Mouse (Mus musculus) CH12.LX (cell line): ENCODE results near the gene Add2. TPM values are rescaled to one million over a fixed set of nuclear protein-coding genes. Genes with fewer than 3 reads are reported as not detected.
A peak's percentile ranks its signal among the peaks of the same experiment; 100 is the strongest.

Experiments
- DNase-seq: peaks from one replicate; pipeline ENCODE4 v3.0.0-alpha.2; 2013; ENCODE audit errors: extremely low read depth
- H3K27ac ChIP-seq: 2 replicates; pipeline ENCODE4 v1.5.1; 2012; ENCODE audit warnings: low read depth, mild to moderate bottlenecking, control low read depth, moderate library complexity; ENCODE audit not compliant: insufficient read depth
- H3K27me3 ChIP-seq: replicated peaks from 2 replicates; pipeline ENCODE3; 2012; ENCODE audit warnings: inconsistent platforms
- H3K36me3 ChIP-seq, 2 experiments: replicated peaks in 1 of 2; 2 replicates each; pipeline versions ENCODE3 to v1.6.1; 2012; ENCODE audit warnings: inconsistent platforms in 1 of 2, low read length in 1 of 2, mild to moderate bottlenecking in 1 of 2, mixed read lengths in 1 of 2, moderate library complexity in 1 of 2; ENCODE audit not compliant: control insufficient read depth in 1 of 2, insufficient read depth in 1 of 2
- H3K4me1 ChIP-seq, 2 experiments: 2 replicates each; pipeline ENCODE4 v1.6.1; 2012; ENCODE audit warnings: inconsistent platforms in 1 of 2, moderate library complexity in 1 of 2; ENCODE audit not compliant: insufficient read depth in 2 of 2, control insufficient read depth in 1 of 2
- H3K4me2 ChIP-seq: 2 replicates; pipeline ENCODE4 v1.6.1; 2012; ENCODE audit warnings: low read depth, mild to moderate bottlenecking, control low read depth; ENCODE audit not compliant: poor library complexity, insufficient read depth, severe bottlenecking
- H3K4me3 ChIP-seq, 3 experiments: fragments of 150-350 bp in 1 of 3; sonication (generic) in 1 of 3; replicated peaks in 1 of 3; 2 replicates each; pipeline versions ENCODE3 to v1.5.1; 2011 to 2012; ENCODE audit warnings: low read depth in 2 of 3, low read length in 2 of 3, mild to moderate bottlenecking in 2 of 3, moderate library complexity in 2 of 3, control low read depth in 1 of 3, improper control_type of control experiment in 1 of 3, inconsistent platforms in 1 of 3, mixed read lengths in 1 of 3; ENCODE audit not compliant: poor library complexity in 1 of 3
- H3K79me2 ChIP-seq: replicated peaks from 2 replicates; pipeline ENCODE4 v1.6.1; 2012; ENCODE audit warnings: mild to moderate bottlenecking, moderate library complexity; ENCODE audit not compliant: control insufficient read depth, poor library complexity, insufficient read depth, severe bottlenecking; ENCODE audit errors: extremely low read depth
- H3K9ac ChIP-seq: 2 replicates; pipeline ENCODE4 v1.6.1; 2012; ENCODE audit warnings: low read depth, mild to moderate bottlenecking, control low read depth, moderate library complexity; ENCODE audit not compliant: insufficient read depth
- H3K9me3 ChIP-seq: replicated peaks from 2 replicates; pipeline ENCODE3; 2012; ENCODE audit warnings: low read length, inconsistent platforms, mixed read lengths
- CHD1 ChIP-seq: IDR thresholded peaks from 2 replicates; pipeline ENCODE4 v1.6.1; 2012; ENCODE audit warnings: low read depth, low read length, improper control_type of control experiment, inconsistent platforms
- CTCF ChIP-seq, 2 experiments: IDR thresholded peaks in 1 of 2; conservative IDR thresholded peaks in 1 of 2; 2 replicates each; pipeline ENCODE4 v1.5.1; 2011 to 2012; ENCODE audit warnings: low read depth in 2 of 2, low read length in 2 of 2, improper control_type of control experiment in 1 of 2, inconsistent platforms in 1 of 2, mild to moderate bottlenecking in 1 of 2, moderate library complexity in 1 of 2
- HCFC1 ChIP-seq: IDR thresholded peaks from 2 replicates; pipeline ENCODE4 v1.6.1; 2012; ENCODE audit warnings: low read depth, mild to moderate bottlenecking, inconsistent platforms, low read length, improper control_type of control experiment
- JUN ChIP-seq: IDR thresholded peaks from 2 replicates; pipeline ENCODE4 v1.6.1; 2011; ENCODE audit warnings: low read depth, mild to moderate bottlenecking, low read length, improper control_type of control experiment, moderate library complexity; ENCODE audit not compliant: insufficient read depth
- JUND ChIP-seq: conservative IDR thresholded peaks from 2 replicates; pipeline ENCODE4 v1.6.1; 2011; ENCODE audit warnings: low read depth, low read length, improper control_type of control experiment
- MEF2A ChIP-seq: IDR thresholded peaks from 2 replicates; pipeline ENCODE4 v1.6.1; 2014; ENCODE audit warnings: low read depth, mild to moderate bottlenecking, inconsistent platforms, low read length, improper control_type of control experiment, borderline replicate concordance
- MYC ChIP-seq: IDR thresholded peaks from 2 replicates; pipeline ENCODE4 v1.6.1; 2011; ENCODE audit warnings: low read depth, mild to moderate bottlenecking, improper control_type of control experiment, low read length
- NELFE ChIP-seq: IDR thresholded peaks from 2 replicates; pipeline ENCODE4 v1.6.1; 2011; ENCODE audit warnings: low read depth, low read length, improper control_type of control experiment
- NRF1 ChIP-seq: IDR thresholded peaks from 2 replicates; pipeline ENCODE4 v1.6.1; 2014; ENCODE audit warnings: low read depth, mild to moderate bottlenecking, inconsistent platforms, low read length, improper control_type of control experiment, moderate library complexity
- PAX5 ChIP-seq: IDR thresholded peaks from 2 replicates; pipeline ENCODE4 v1.6.1; 2012; ENCODE audit warnings: low read length, inconsistent platforms, mixed read lengths
- RAD21 ChIP-seq: IDR thresholded peaks from 2 replicates; pipeline ENCODE4 v1.6.1; 2011; ENCODE audit warnings: low read depth, mild to moderate bottlenecking, low read length, improper control_type of control experiment, moderate library complexity
- SMC3 ChIP-seq: IDR thresholded peaks from 2 replicates; pipeline ENCODE4 v1.6.1; 2011; ENCODE audit warnings: low read depth, low read length, improper control_type of control experiment
- USF2 ChIP-seq: conservative IDR thresholded peaks from 2 replicates; pipeline ENCODE4 v1.6.1; 2011; ENCODE audit warnings: low read depth, low read length, improper control_type of control experiment
- ZC3H11A ChIP-seq: IDR thresholded peaks from 2 replicates; pipeline ENCODE4 v1.6.1; 2012; ENCODE audit warnings: low read depth, mild to moderate bottlenecking, inconsistent platforms, low read length, improper control_type of control experiment
- ZMIZ1 ChIP-seq: IDR thresholded peaks from 2 replicates; pipeline ENCODE4 v1.6.1; 2012; ENCODE audit warnings: low read depth, mild to moderate bottlenecking, inconsistent platforms, low read length, improper control_type of control experiment
- dilution Hi-C: fragments of 300-500 bp; cut with MboI; formaldehyde crosslinking; loops from 2 replicates; pipeline ENCODE4 v1.14.3; 2020; ENCODE audit warnings: low sequenced_read_pairs; ENCODE audit not compliant: extremely low pct_unique_long_range_greater_than_20kb, extremely low pct_ligation_motif_present
- in situ Hi-C: fragments of 300-500 bp; cut with MboI; formaldehyde crosslinking; loops from 3 replicates; pipeline ENCODE4 v1.14.3; 2019; ENCODE audit warnings: low sequenced_read_pairs, low pct_ligation_motif_present, low pct_unique_long_range_greater_than_20kb, mixed read lengths
- polyA plus RNA-seq: library from polyadenylated mRNA; unstranded; fragments of >175 nt; gene quantifications from 2 replicates; pipeline ENCODE4 v1.2.1, GENCODE M21; 2012; ENCODE audit warnings: low read depth; ENCODE audit not compliant: insufficient read length
- total RNA-seq, 2 experiments: library from RNA; depleted of rRNA; stranded (reverse); fragments of 300-350 nt in 1 of 2; fragments of >200 nt in 1 of 2; gene quantifications; 2 replicates each; pipeline ENCODE4 v1.2.3; 2012 to 2014

Add2 gene
- total and polyA plus RNA-seq, 3 experiments, result 0.11 TPM; not detected in 2

DNA sequence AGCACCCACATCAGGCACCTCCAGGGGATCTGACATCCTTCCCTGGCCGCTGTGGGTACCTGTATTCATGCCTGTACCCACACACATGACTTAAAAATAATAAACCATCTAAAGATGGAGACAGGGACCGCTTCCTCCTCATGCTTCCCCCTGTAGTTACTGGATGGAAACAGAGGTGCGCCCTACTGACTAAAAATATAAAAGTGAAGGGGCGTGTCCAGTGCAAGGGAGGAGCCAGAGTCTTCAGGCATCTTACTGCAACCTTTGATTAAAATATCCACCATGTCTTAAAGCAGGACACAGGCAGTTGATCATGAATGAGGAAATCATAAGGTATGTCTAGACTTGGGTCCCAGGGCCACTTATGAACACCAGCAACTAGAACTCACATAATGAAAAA lies 97.3 kb downstream of the Add2 start:
- no peak for TF ChIP-seq PAX5
- TF ChIP-seq JUND, result no peak
- TF ChIP-seq HCFC1, result no peak
- TF ChIP-seq MYC, result no peak
- TF ChIP-seq NELFE, result no peak
- TF ChIP-seq SMC3, result no peak
- TF ChIP-seq CHD1, result no peak
- Histone ChIP-seq H3K9me3 (no peaks in the 10 kb centered on the region), H3K4me2 (no peak overlapping the region), H3K27ac (no peak overlapping the region), H3K79me2 (no peaks in the 10 kb centered on the region), H3K27me3 (peaks cover 81% of the 10 kb centered on the region), H3K4me1 (peaks cover 0 to 4% of the 10 kb centered on the region in 2 experiments; a peak in 2 of 4 replicates), H3K4me3 (no peak overlapping the region), H3K9ac (no peak overlapping the region), H3K36me3 (no peaks in the 10 kb centered on the region)
- in situ Hi-C loops, result loop anchor here (5.0 kb wide), 1 partner anchor 237 kb away; no protein-coding TSS in a partner anchor
- dilution Hi-C loops, result no loop called here
- DNase-seq, result peak; percentile 12

DNA sequence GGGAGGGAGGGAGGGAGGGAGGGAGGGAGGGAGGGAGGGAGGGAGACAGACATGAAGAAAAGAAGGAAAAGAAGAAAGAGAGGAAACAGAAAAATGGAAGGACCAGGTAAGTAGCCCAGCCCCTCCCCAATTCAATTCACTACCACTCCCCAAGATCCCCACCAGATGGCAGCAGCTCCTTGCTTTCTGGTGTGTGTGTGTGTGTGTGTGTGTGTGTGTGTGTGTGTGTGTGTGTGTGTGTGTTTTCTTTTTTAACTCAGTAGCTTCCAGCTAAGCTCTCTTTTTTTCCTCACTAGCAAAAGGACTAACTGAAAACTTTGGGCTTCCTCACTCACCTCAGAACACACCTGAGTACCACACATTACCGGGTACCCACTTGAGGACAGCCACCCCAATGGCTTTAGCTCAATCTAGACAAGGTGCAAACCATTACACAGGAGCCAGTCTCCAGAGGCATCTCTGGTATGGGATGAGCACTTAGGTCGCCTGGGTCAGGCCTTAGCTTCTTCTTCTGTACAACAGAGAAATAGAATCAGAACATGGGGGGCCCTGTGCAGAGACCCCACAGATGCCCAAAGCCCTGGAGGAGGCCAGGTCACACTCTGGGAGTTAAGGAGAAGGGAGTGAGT lies 98.6 kb downstream of the Add2 start:
- no peaks in the 10 kb centered on the region for H3K79me2 ChIP-seq
- H3K4me3 ChIP-seq, result no peak overlapping the region
- peaks cover 80% of the 10 kb centered on the region for H3K27me3 ChIP-seq
- dilution Hi-C loops (no loop called here), in situ Hi-C loops (loop anchor here (5.0 kb wide), 1 partner anchor 235 kb away; no protein-coding TSS in a partner anchor)
- H3K9me3 ChIP-seq, result no peaks in the 10 kb centered on the region
- H3K36me3 ChIP-seq, result no peaks in the 10 kb centered on the region
- H3K9ac ChIP-seq, result no peak overlapping the region
- H3K4me2 ChIP-seq, result no peak overlapping the region
- peak; percentile 43 for DNase-seq
- H3K27ac ChIP-seq, result no peak overlapping the region
- H3K4me1 ChIP-seq, result peaks cover 0 to 4% of the 10 kb centered on the region in 2 experiments; a peak in 2 of 4 replicates
- TF ChIP-seq RAD21 (peak; percentile 63), JUN (no peak), SMC3 (peak; percentile 70), ZC3H11A (no peak), JUND (no peak), CTCF (conservative IDR thresholded peaks at IDR 0.05 in 1 of 2, IDR thresholded peaks at IDR 0.05 in 1 of 2; ENCODE audit: low read depth in 2 of 2, low read length in 2 of 2) (peak in 1 of 2 experiments; percentile 81; a peak in 2 of 4 replicates), ZMIZ1 (no peak), USF2 (no peak), NRF1 (no peak), MEF2A (no peak)
